Mouse (Mus musculus): ENCODE data around the gene Thnsl2. TPM values are rescaled to one million over a fixed set of nuclear protein-coding genes. Genes with fewer than 3 reads are reported as not detected.

Thnsl2 gene
- total and polyA plus RNA-seq, 3 experiments = not detected

GRCm38 (mm10) chr6:71190501-71190900 is 46.3 kb upstream of the Thnsl2 start:
- in situ Hi-C loops (cut with MboI; ENCODE audit: low pct_ligation_motif_present, low pct_unique_long_range_greater_than_20kb, low sequenced_read_pairs) (no loop called here), dilution Hi-C loops (cut with MboI; ENCODE audit: extremely low pct_ligation_motif_present, extremely low pct_unique_long_range_greater_than_20kb, low sequenced_read_pairs) (no loop called here)
- H3K9me3 ChIP-seq (replicated peaks; ENCODE audit: low read length) = no peaks in the 10 kb centered on the region
- no peak overlapping the region for H3K9ac ChIP-seq (ENCODE audit: insufficient read depth, low read depth)
- no peaks in the 10 kb centered on the region for H3K27me3 ChIP-seq (replicated peaks)
- H3K4me1 ChIP-seq (ENCODE audit: control insufficient read depth in 1 of 2, insufficient read depth in 2 of 2) = peaks cover 0 to 27% of the 10 kb centered on the region in 2 experiments; a peak in 3 of 4 replicates
- no peak overlapping the region for H3K27ac ChIP-seq (ENCODE audit: insufficient read depth, low read depth)
- no peak overlapping the region for H3K4me2 ChIP-seq (ENCODE audit: insufficient read depth, low read depth, poor library complexity, severe bottlenecking)
- H3K4me3 ChIP-seq (replicated peaks in 1 of 3; ENCODE audit: low read depth in 2 of 3, low read length in 2 of 3, poor library complexity in 1 of 3) = no peak overlapping the region
- TF ChIP-seq MXI1 (IDR thresholded peaks at IDR 0.05; ENCODE audit: low read depth, low read length) = no peak
- TF ChIP-seq MAZ (IDR thresholded peaks at IDR 0.05; ENCODE audit: low read depth, low read length) = no peak
- no peak for TF ChIP-seq POLR2A (IDR thresholded peaks at IDR 0.05; ENCODE audit: low read depth, low read length)
- no peak for TF ChIP-seq SIN3A (IDR thresholded peaks at IDR 0.05; ENCODE audit: low read length)
- no peak for TF ChIP-seq CHD1 (IDR thresholded peaks at IDR 0.05; ENCODE audit: low read depth, low read length)
- H3K36me3 ChIP-seq (replicated peaks in 1 of 2; ENCODE audit: control insufficient read depth in 1 of 2, insufficient read depth in 1 of 2, low read length in 1 of 2) = no peaks in the 10 kb centered on the region
- no peak for DNase-seq (ENCODE audit: extremely low read depth)
- no peaks in the 10 kb centered on the region for H3K79me2 ChIP-seq (replicated peaks; ENCODE audit: control insufficient read depth, extremely low read depth, insufficient read depth, poor library complexity, severe bottlenecking)

- Histone ChIP-seq H3K79me2 (replicated peaks; ENCODE audit: control insufficient read depth, extremely low read depth, insufficient read depth, poor library complexity, severe bottlenecking) (no peaks in the 10 kb centered on the region), H3K4me2 (ENCODE audit: insufficient read depth, low read depth, poor library complexity, severe bottlenecking) (no peak overlapping the region), H3K4me3 (replicated peaks in 1 of 3; ENCODE audit: low read depth in 2 of 3, low read length in 2 of 3, poor library complexity in 1 of 3) (no peak overlapping the region), H3K27ac (ENCODE audit: insufficient read depth, low read depth) (no peak overlapping the region), H3K27me3 (replicated peaks) (no peaks in the 10 kb centered on the region), H3K36me3 (replicated peaks in 1 of 2; ENCODE audit: control insufficient read depth in 1 of 2, insufficient read depth in 1 of 2, low read length in 1 of 2) (no peaks in the 10 kb centered on the region), H3K9ac (ENCODE audit: insufficient read depth, low read depth) (no peak overlapping the region), H3K9me3 (replicated peaks; ENCODE audit: low read length) (no peaks in the 10 kb centered on the region), H3K4me1 (ENCODE audit: control insufficient read depth in 1 of 2, insufficient read depth in 2 of 2) (peaks cover 0 to 23% of the 10 kb centered on the region in 2 experiments; a peak in 3 of 4 replicates)
- DNase-seq (ENCODE audit: extremely low read depth) = no peak
- dilution Hi-C loops (cut with MboI; ENCODE audit: extremely low pct_ligation_motif_present, extremely low pct_unique_long_range_greater_than_20kb, low sequenced_read_pairs) (no loop called here), in situ Hi-C loops (cut with MboI; ENCODE audit: low pct_ligation_motif_present, low pct_unique_long_range_greater_than_20kb, low sequenced_read_pairs) (no loop called here)
- no peak for TF ChIP-seq MAZ (IDR thresholded peaks at IDR 0.05; ENCODE audit: low read depth, low read length)
- no peak for TF ChIP-seq ELF1 (IDR thresholded peaks at IDR 0.05; ENCODE audit: low read depth, low read length)
- TF ChIP-seq CTCF (conservative IDR thresholded peaks at IDR 0.05 in 1 of 2, IDR thresholded peaks at IDR 0.05 in 1 of 2; ENCODE audit: low read depth in 2 of 2, low read length in 2 of 2) = no peak
- no peak for TF ChIP-seq HCFC1 (IDR thresholded peaks at IDR 0.05; ENCODE audit: low read depth, low read length)
- TF ChIP-seq TBP (conservative IDR thresholded peaks at IDR 0.05; ENCODE audit: low read depth, low read length) = no peak
- no peak for TF ChIP-seq EP300 (IDR thresholded peaks at IDR 0.05; ENCODE audit: low read length)
- TF ChIP-seq ZNF384 (IDR thresholded peaks at IDR 0.05; ENCODE audit: low read depth, low read length) = no peak
- no peak for TF ChIP-seq RAD21 (IDR thresholded peaks at IDR 0.05; ENCODE audit: low read depth, low read length)
- TF ChIP-seq POLR2A (IDR thresholded peaks at IDR 0.05; ENCODE audit: low read depth, low read length) = no peak
- no peak for TF ChIP-seq SIN3A (IDR thresholded peaks at IDR 0.05; ENCODE audit: low read length)
- no peak for TF ChIP-seq NRF1 (IDR thresholded peaks at IDR 0.05; ENCODE audit: low read depth, low read length)
- TF ChIP-seq RCOR1 (conservative IDR thresholded peaks at IDR 0.05; ENCODE audit: low read depth, low read length) = no peak
- TF ChIP-seq UBTF (IDR thresholded peaks at IDR 0.05; ENCODE audit: low read depth, low read length) = no peak
- TF ChIP-seq CHD1 (IDR thresholded peaks at IDR 0.05; ENCODE audit: low read depth, low read length) = no peak
- TF ChIP-seq ZMIZ1 (IDR thresholded peaks at IDR 0.05; ENCODE audit: low read depth, low read length) = no peak
- no peak for TF ChIP-seq MEF2A (IDR thresholded peaks at IDR 0.05; ENCODE audit: borderline replicate concordance, low read depth, low read length)
- no peak for TF ChIP-seq JUN (IDR thresholded peaks at IDR 0.05; ENCODE audit: insufficient read depth, low read depth, low read length)
Observed at GRCm38 (mm10) chr6:71189578-71189977, 45.3 kb upstream of the Thnsl2 start.

Data from CH12.LX (cell line).